Mouse (Mus musculus): ENCODE measurements at regions not wholly inside any gene's neighbourhood (a gene's known extent, or its start where the extent isn't known, plus 50 kb on each side); places are given as distances from the start of the nearest gene placed in this dataset.

GRCm38 (mm10) chr13:18063677-18064076, 70.5 kb upstream of the Yae1d1 start:
- no peak for DNase-seq

GRCm38 (mm10) chr13:18060265-18060664, 67.1 kb upstream of the Yae1d1 start:
- no peak for DNase-seq

GRCm38 (mm10) chr13:18057231-18057912, 64.2 kb upstream of the Yae1d1 start:
- DNase-seq = peak; percentile 40

GRCm38 (mm10) chr13:18056816-18057215, 63.7 kb upstream of the Yae1d1 start:
- no peak for DNase-seq

- no peak for DNase-seq
These were observed 50.0 kb upstream of the Yae1d1 start for GRCm38 (mm10) chr13:18043154-18043553.
